Mouse (Mus musculus): Measurements from ENCODE around the gene Bud13. TPM values are rescaled to one million over a fixed set of nuclear protein-coding genes. Genes with fewer than 3 reads are reported as not detected.
A peak's percentile ranks its signal among the peaks of the same experiment; 100 is the strongest.
"Not testable (repeated sequence)": the region's sequence is repeated elsewhere in the genome, so short reads cannot be mapped to it uniquely, and the experiment has no call there.

The Bud13 gene
- total RNA-seq, 2 experiments from 2014 or later, result 8.5 to 11.7 TPM

DNA sequence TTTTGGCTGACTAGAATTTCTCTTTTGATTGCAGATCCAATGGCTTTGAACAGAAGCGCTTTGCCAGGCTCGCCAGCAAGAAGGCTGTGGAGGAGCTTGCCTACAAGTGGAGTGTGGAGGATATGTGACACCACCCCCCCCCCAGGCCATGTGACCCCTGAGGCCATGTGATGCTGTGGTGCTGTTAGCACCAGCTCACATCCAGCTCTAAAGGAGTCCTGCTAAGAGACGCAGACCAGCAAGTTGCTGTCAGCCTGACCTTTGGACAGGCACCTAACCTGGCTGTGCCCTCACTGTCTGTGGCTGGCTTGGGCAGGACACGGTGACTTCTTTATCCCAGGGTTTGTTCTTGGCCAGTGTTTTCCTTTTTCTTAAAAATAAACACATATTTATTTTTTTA lies 15.6 kb downstream of the Bud13 start:
- DNase-seq, result no peak

GRCm38 (mm10) chr9:46302142-46302541 lies 19.3 kb downstream of the Bud13 start:
- peak; percentile 50 to 60 for DNase-seq

DNA sequence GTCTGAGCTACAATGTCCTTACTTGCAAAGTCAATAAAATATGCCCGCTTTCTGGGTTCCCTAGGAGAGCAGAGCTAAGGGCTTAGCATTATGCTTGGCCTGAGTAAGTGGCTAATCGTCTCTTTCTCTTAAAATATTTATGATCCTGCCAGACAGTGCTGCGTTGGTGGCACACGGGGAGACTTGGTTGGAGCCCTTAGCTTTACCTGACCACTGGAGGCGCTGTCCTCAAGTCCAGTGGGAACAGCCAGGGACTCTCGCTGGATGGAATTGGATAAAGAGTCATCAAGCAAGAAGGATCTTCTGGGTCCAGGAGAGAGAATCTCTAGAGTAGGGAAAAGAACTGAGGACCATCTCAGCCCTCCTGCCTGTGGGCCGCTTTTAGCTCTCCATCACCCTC lies 26.3 kb downstream of the Bud13 start:
- peak; percentile 4 to 29 for DNase-seq

- DNase-seq, result peak; percentile 59 to 69
Observed at GRCm38 (mm10) chr9:46314507-46314906, 31.7 kb downstream of the Bud13 start.

- DNase-seq, result no peak
Observed at GRCm38 (mm10) chr9:46314921-46315320, 32.1 kb downstream of the Bud13 start.

GRCm38 (mm10) chr9:46315807-46316365 lies 33.1 kb downstream of the Bud13 start:
- no peak for DNase-seq

GRCm38 (mm10) chr9:46316388-46316787 lies 33.6 kb downstream of the Bud13 start:
- DNase-seq, result no peak

GRCm38 (mm10) chr9:46316909-46317308 lies 34.1 kb downstream of the Bud13 start:
- DNase-seq, result no peak

DNA sequence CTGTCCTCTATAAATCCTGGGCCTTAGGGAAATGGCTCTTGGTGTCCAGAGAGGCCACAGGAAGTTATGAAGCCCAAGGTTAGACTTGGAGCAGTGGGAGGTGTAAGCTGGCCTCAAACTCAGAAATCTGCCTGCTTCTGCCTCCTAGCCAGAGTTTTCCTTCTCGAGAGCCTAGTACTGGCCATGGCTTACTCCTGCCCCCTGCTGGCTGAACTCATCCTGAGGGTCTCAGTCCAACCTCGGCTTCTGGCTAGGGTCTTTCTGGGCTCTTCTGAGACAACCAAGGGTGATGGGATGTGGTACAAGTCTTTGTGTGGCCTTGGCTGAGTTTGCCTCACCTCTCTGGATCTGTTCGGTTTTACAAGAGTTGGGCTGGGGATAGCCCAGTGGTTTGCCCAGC lies 35.1 kb downstream of the Bud13 start:
- no peak for DNase-seq

DNA sequence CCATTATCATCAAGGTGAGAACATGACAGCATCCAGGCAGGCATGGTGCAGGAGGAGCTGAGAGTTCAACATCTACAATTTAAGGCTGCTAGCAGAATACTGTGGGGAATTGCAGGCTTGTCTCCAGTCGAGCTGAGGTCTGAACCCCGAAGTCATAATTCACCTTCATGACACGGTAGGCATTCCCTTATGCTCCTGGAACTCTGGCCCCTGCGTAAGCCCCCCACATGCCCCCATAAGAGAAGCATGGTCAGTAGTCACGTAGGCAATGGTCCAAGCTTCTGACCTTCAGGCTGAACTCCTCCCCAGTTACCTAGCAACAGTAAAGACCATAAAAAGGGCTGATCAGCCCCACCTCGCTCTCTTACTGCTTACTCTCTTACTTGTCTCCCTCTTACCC lies 37.1 kb downstream of the Bud13 start, which contains the start of gene 4931429L15Rik:
4931429L15Rik (minus strand) TSS at position 101 of the 400 bp plus-strand sequence.
- not testable (repeated sequence) for DNase-seq

GRCm38 (mm10) chr9:46320461-46320860 lies 37.7 kb downstream of the Bud13 start:
- DNase-seq, result no peak

- no peak for DNase-seq
Observed at GRCm38 (mm10) chr9:46326694-46327405, 44.0 kb downstream of the Bud13 start.

DNA sequence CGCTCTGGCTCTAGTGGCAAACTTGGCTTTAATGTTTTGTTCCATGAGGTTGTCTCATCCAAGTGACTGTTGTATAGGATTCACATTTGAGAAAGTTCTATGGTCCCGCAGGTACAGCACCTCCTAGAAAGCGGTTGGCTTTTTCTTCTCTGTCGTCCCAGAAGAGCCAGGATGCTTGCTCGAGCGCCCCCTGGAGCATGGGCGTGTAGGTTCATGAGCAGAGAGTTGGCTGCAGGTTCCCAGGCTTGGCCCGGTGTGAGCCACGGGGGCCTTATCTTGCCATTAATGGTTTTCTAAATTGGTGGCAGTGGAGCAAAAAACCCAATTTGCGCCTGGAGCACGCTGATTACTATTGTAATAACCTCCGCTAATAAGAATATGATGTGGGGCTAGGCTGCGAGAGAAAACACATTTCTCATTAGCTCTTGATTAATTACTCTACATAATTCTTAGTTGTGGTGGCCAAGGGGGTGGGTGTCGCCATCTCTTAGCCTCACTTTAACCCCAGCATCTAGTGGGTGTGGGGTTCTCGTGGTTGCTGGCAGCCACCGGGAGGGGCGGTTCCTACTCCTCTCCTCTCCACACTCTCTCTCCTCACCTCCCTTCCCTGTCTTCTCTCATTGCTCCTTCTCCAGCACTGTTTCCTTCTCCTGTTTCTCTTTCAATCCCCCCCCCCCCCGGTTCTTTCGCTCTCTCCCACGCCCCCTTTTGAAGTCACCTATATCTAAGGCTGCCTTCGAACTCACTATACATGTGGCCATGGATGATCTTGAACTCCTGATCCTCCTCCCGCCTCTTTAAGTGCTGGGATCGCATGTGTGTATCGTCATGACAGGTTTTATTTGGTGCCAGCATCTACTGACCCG lies 45.1 kb downstream of the Bud13 start:
- DNase-seq, result no peak

DNA sequence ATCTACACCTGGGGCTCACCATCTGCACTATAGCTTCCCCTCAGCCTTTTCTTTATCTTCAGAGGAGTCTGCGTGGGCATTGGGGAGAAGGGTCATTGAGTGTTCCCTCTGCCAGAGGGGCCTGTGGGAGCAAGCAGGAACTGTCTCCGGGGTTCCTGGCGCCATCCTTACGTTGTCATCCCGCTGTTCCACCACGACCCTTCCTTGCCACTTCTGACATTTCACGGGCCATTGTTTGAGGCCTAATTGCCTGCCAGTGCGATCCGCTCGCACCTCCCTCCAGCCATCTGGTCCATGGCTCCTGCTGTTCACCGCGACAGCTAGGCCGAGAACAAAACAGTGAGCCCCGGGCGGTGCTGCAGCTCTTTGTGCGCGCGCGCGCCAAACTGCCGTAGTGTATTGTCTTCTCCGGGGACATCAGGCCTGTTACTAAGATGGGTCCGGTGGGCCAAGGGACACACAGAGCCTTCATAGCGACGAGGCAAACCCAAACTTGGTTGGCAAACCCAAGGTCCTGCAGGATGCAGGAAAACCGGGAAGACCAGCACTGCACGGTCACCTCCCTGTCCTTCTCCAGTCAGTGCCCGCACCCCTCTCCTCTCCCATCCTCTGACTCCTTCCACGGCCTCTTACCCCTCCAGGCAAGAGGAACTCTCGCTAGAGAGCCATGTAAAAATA lies 45.9 kb downstream of the Bud13 start:
- peak; percentile 32 to 55 for DNase-seq

GRCm38 (mm10) chr9:46329250-46329648 lies 46.4 kb downstream of the Bud13 start:
- DNase-seq, result peak; percentile 15 to 48

- no peak for DNase-seq
Observed at GRCm38 (mm10) chr9:46329801-46330585, 47.2 kb downstream of the Bud13 start.

- DNase-seq, result no peak
Observed at GRCm38 (mm10) chr9:46330586-46330895, 47.7 kb downstream of the Bud13 start.

DNA sequence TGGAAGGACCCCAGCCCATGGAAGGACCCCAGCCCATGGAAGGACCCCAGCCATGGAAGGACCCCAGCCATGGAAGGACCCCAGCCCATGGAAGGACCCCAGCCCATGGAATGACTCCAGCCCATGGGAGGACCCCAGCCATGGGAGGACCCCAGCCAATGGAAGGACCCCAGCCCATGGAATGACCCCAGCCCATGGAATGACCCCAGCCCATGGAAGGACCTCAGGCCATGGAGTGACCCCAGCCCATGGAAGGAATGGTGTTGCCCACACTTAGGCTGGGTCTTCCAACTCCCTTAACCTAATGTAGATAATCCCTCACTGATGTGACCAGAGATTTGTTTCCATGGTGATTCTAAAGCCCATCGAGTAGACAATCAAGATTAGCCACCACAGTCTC lies 48.5 kb downstream of the Bud13 start:
- no peak for DNase-seq

DNA sequence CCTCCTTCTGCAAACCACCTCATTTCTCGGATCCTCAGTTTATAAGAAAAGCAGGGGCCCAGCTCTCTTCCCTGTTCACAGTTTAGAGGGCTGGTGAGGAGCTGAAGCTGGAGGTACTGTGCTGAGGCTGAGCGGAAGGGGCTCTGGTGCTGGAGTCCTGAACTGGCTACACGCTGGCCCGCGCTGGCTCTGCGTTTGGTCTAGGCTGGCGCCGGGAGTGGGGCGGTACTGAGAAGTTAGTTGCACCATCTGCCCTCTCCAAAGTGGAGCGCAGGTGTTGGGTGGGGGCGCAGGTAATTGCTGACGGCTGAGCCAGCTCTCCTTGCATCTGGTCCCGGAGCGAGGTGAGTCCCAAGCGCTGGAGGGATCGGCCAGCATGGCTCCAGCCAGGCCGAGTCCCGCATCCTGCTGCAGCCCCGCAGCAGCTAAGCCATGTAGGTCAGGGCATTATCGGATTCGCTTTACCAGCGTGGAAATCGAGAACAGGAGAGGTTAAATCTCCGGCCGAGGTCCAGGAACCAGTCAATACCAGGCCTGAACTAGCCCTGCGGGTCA lies 51.7 kb downstream of the Bud13 start:
- DNase-seq, result no peak

GRCm38 (mm10) chr9:46335461-46335995 lies 52.7 kb downstream of the Bud13 start:
- no peak for DNase-seq

- not testable (repeated sequence) for DNase-seq
Observed at GRCm38 (mm10) chr9:46336294-46336693, 53.5 kb downstream of the Bud13 start.

Measured in adrenal gland, postnatal 36 days (tissue).